ENCODE assay signal across 10 mouse cellular contexts in genomic region chr1:58953686-58954434, GRCm38 (mm10). TPM values are rescaled to one million over a fixed set of nuclear protein-coding genes. Genes with fewer than 3 reads are reported as not detected.
DNase-seq lines count a peak whose midpoint lies in the region; ATAC-seq lines count a peak whose summit lies in the region.
"Had no signal": no experiment of that assay in that cellular context is flagged by ENCODE, and none has a peak within 500 bp of the region (broad histone marks: within the 10 kb centered on the region; RNA-seq: fewer than 3 reads in every experiment).

No protein-coding gene starts in this region.

- no peaks in the 10 kb centered on the region for H3K9me3 ChIP-seq in forebrain, embryonic 10.5 days
- H3K9me3 ChIP-seq in forebrain, embryonic 14.5 days (replicated peaks; ENCODE audit: control insufficient read depth, low read length) = no peaks in the 10 kb centered on the region

- DNase-seq in forebrain, embryonic 10.5 days (ENCODE audit: extremely low spot score, low spot score) = no peak
- no peak for DNase-seq in forebrain, embryonic 14.5 days (ENCODE audit: low spot score)
- peak; percentile 38 for DNase-seq in T-cell, adult 2 months (ENCODE audit: low spot score)
- no peak for DNase-seq in adipocyte (ENCODE audit: low spot score)
- DNase-seq in layer of hippocampus, postnatal 14 days (ENCODE audit: low spot score in 2 of 2) = no peak
- DNase-seq in frontal cortex, postnatal 25 days (ENCODE audit: low spot score in 2 of 2) = no peak
- DNase-seq: adrenal gland, postnatal 36 days had no signal

- H3K4me2 ChIP-seq in forebrain, embryonic 14.5 days (ENCODE audit: low read length) = no peak overlapping the region

- no peak for ATAC-seq in forebrain, embryonic 14.5 days
- ATAC-seq in hematopoietic stem cell, adult 5-6 weeks (replicated peaks in 1 of 2; ENCODE audit: insufficient read depth in 1 of 2, low FRiP score in 2 of 2, low TSS enrichment in 1 of 2, low read depth in 1 of 2, poor library complexity in 2 of 2, severe bottlenecking in 2 of 2) = peak; percentile 57 to 77
- peak; percentile 82 for ATAC-seq in neutrophil, adult 5-6 weeks (ENCODE audit: extremely low read depth, insufficient number of reproducible peaks, low FRiP score, poor library complexity, severe bottlenecking)

- WGBS in forebrain, embryonic 10.5 days = 92% methylated on average over 9 of the region's 9 CpGs
- WGBS in forebrain, embryonic 14.5 days = 94% methylated on average over 9 of the region's 9 CpGs

- no peak overlapping the region for H3K4me3 ChIP-seq in forebrain, embryonic 10.5 days
- H3K4me3 ChIP-seq in forebrain, embryonic 14.5 days (ENCODE audit: low read depth, low read length) = no peak overlapping the region

- H3K36me3 ChIP-seq in forebrain, embryonic 10.5 days (replicated peaks) = no peaks in the 10 kb centered on the region
- no peaks in the 10 kb centered on the region for H3K36me3 ChIP-seq in forebrain, embryonic 14.5 days (ENCODE audit: control insufficient read depth, insufficient read depth, low read length)

- H3K27ac ChIP-seq in forebrain, embryonic 10.5 days = 0 out of 2 replicates have a peak overlapping the region, but pooled peaks have one; percentile 15
- H3K27ac ChIP-seq in forebrain, embryonic 14.5 days (ENCODE audit: low read depth, low read length) = no peak overlapping the region
- H3K27ac ChIP-seq: kidney, postnatal 0 days had no signal

- H3K4me1 ChIP-seq in forebrain, embryonic 10.5 days = peaks cover 55% of the 10 kb centered on the region
- H3K4me1 ChIP-seq in forebrain, embryonic 14.5 days (ENCODE audit: control insufficient read depth, insufficient read depth, low read length) = no peaks in the 10 kb centered on the region

- no peaks in the 10 kb centered on the region for H3K27me3 ChIP-seq in forebrain, embryonic 10.5 days (ENCODE audit: poor library complexity, severe bottlenecking)
- no peaks in the 10 kb centered on the region for H3K27me3 ChIP-seq in forebrain, embryonic 14.5 days (replicated peaks; ENCODE audit: control insufficient read depth, insufficient read depth, low read length)

- H3K9ac ChIP-seq in forebrain, embryonic 14.5 days (ENCODE audit: low read length) = no peak overlapping the region

RNA-seq across cellular contexts. Expression of gene Trak2, which starts 19.4 kb away (rescaled TPM):
- polyA plus RNA-seq in forebrain, embryonic 10.5 days (2016; fragmentation: Nextera tagmentation; extraction: Ambion mirVana) = 7.5 and 8.6 TPM in 2 replicates
- polyA plus RNA-seq in forebrain, embryonic 14.5 days (2014; fragmentation: Nextera tagmentation; extraction: Ambion mirVana) = 17.9 and 20.9 TPM in 2 replicates
- total RNA-seq in hematopoietic stem cell, adult 5-6 weeks (2017) = 33.5 and 35.1 TPM in 2 replicates
- total RNA-seq in neutrophil, adult 5-6 weeks (2017) = 61.7 and 72.7 TPM in 2 replicates
- 100 to 1,000 TPM; 201 to 209 TPM for total RNA-seq in layer of hippocampus, postnatal 14 days (2021)

RNA-seq across cellular contexts. Expression of gene Stradb, which starts 19.5 kb away (rescaled TPM):
- polyA plus RNA-seq in forebrain, embryonic 10.5 days (2016; fragmentation: Nextera tagmentation; extraction: Ambion mirVana) = 27.6 and 29.6 TPM in 2 replicates
- polyA plus RNA-seq in forebrain, embryonic 14.5 days (2014; fragmentation: Nextera tagmentation; extraction: Ambion mirVana) = 96.7 and 107 TPM in 2 replicates
- 14.6 and 15.0 TPM in 2 replicates for total RNA-seq in hematopoietic stem cell, adult 5-6 weeks (2017)
- 18.3 and 18.7 TPM in 2 replicates for total RNA-seq in neutrophil, adult 5-6 weeks (2017)
- total RNA-seq in layer of hippocampus, postnatal 14 days (2021) = 10 to 100 TPM; 49.3 to 60.8 TPM
